Mouse (Mus musculus): ENCODE measurements around the gene Kcnh4.
A peak's percentile ranks its signal among the peaks of the same experiment; 100 is the strongest.

The Kcnh4 gene

GRCm38 (mm10) chr11:100709201-100709810, 50.4 kb downstream of the Kcnh4 start:
- no peak for DNase-seq

GRCm38 (mm10) chr11:100705095-100705747, 54.5 kb downstream of the Kcnh4 start:
- no peak for DNase-seq

GRCm38 (mm10) chr11:100703851-100704531, 55.8 kb downstream of the Kcnh4 start, which contains the start of gene Dhx58:
Gene Dhx58, minus strand, starts transcription at chr11:100704271.
- DNase-seq, result peak in 1 of 2 experiments; percentile 18

GRCm38 (mm10) chr11:100703366-100703765, 56.4 kb downstream of the Kcnh4 start:
- no peak for DNase-seq

- DNase-seq, result no peak
Measured at GRCm38 (mm10) chr11:100702906-100703305, 56.8 kb downstream of the Kcnh4 start.

- DNase-seq, result peak; percentile 32 to 78
Measured at GRCm38 (mm10) chr11:100702081-100702851, 57.5 kb downstream of the Kcnh4 start.

GRCm38 (mm10) chr11:100701301-100701700, 58.4 kb downstream of the Kcnh4 start:
- DNase-seq, result peak; percentile 79 to 86

- no peak for DNase-seq
Measured at GRCm38 (mm10) chr11:100700710-100701109, 59.0 kb downstream of the Kcnh4 start.

- no peak for DNase-seq
Measured at GRCm38 (mm10) chr11:100697921-100698320, 61.8 kb downstream of the Kcnh4 start.

- peak; percentile 62 to 86 for DNase-seq
Measured at GRCm38 (mm10) chr11:100694926-100695325, 64.8 kb downstream of the Kcnh4 start.

- DNase-seq, result no peak
Measured at GRCm38 (mm10) chr11:100693154-100693553, 66.6 kb downstream of the Kcnh4 start.

- DNase-seq, result no peak
Measured at GRCm38 (mm10) chr11:100692164-100692616, 67.6 kb downstream of the Kcnh4 start, which contains the start of gene Zfp385c. Gene Zfp385c, minus strand, starts transcription at chr11:100692455.

- DNase-seq, result no peak
Measured at GRCm38 (mm10) chr11:100690389-100690788, 69.4 kb downstream of the Kcnh4 start.

Data from lung, postnatal 4 days (tissue).